Mouse (Mus musculus) kidney, adult 11 months (tissue): ENCODE results near the gene Pls3.

Experiments
- DNase-seq: peaks from one replicate; pipeline ENCODE4 v3.0.0; 2022

Gene Pls3

DNA sequence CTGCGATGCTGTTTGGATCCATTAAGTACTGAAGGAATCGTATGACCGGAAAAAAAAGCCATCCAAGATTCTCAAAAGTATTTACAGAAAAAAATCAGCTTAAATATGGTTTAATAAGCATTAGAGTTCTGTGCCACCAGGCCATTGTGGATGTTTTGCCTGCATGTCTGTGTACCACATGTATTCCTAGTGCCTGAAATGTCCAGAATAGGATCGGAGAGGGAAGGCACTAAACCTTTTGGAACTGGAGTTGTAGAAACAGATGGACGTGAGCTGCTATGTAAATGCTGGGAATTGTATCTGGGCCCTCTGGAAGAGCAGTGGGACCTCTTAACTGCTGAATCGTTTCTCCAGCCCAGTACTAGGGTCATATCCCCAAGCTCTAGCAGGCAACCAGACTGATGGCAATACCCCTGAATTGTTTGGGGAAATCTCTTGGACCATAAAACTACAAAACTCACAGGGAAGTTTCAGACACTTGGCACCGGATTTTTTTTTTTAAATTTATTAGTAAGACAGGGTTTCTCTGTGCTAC, 110.1 kb downstream of the Pls3 start:
- DNase-seq = no peak

DNA sequence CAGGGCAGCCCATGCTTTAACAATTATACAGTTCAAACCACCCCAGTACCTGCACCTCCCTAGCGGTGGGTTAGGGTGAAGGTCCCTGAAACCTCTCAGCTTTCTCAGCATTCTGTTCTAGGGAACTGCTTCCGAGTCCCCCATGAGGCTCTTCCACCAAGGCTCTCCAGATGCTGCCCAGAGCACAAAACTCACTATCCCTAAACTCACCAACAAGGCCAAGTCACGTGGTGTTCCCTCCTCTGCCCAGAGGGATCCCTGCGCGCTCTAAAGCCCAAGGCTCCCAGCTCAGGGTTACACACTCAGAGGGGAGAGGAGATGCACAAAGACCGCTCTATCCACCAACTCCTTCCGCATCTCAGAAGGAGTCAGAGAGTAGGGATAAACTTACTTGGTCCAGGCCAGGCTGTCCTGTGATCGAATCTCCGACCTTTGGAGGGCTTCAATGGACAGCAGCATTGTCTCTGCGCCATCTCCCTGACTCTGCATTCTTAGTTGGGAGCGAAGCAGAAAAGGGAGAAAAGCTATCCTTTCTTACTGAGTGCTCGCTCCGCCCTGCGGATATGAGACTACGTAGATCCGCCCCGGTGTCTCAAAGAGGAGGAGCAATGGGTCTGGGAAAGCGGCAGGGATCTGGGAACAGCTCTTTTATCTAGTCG, 110.7 kb downstream of the Pls3 start:
- peak; percentile 45 for DNase-seq

DNA sequence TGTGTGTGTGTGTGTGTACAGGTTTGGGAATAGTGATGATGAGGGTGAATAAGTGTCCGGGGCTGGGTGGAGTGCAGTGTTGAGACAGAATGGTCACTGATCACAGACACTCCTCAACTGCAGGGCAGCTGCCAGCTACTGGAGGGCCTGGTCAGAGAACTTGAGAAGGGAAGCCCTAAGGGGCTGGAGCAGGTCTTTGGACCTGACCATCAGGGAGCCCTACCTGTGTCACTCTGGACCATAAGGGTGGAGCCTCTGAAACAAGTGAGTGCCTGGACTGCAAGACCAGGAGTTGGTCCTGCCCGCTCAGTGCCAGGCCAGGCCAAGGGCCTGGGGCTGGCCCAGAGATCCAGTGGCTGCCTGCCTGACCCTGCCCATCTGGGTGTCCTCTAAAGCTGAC, 115.5 kb downstream of the Pls3 start:
- peak; percentile 19 for DNase-seq

DNA sequence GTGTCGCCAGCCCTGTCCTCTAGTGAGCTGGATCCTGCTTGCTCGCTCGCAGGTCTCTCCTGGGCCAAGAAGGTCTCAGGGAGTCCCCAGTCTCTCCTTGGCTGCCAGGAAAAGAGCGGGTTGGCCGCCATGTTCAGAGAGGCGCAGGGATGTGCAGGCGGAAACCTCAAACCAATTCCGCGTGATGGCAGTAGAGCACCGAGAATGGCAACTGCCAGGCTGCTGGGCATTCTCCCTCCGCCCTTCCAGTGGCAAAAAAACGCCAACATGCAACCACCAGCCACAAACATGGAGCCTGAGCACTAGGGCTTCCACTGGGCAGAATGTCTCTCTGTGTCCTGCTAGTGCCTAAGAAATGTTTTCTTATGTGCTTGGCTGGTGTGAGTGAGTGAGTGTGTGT, 115.9 kb downstream of the Pls3 start:
- DNase-seq = peak; percentile 78

DNA sequence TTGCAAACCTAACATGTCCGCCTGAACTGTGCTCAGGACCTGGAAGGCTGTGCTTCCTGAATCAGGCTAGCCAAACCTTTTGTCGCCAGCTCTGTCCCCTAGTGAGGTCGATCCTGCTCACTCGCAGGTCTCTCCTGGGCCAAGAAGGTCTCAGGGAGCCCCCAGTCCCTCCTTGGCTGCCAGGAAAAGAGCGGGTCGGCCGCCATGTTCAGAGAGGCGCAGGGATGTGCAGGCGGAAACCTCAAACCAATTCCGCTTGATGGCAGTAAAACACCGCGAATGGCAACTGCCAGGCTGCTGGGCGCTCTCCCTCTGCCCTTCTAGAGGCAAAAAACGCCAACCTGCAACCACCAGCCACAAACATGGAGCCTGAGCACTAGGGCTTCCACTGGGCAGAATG, 117.0 kb downstream of the Pls3 start:
- DNase-seq = peak; percentile 81

DNA sequence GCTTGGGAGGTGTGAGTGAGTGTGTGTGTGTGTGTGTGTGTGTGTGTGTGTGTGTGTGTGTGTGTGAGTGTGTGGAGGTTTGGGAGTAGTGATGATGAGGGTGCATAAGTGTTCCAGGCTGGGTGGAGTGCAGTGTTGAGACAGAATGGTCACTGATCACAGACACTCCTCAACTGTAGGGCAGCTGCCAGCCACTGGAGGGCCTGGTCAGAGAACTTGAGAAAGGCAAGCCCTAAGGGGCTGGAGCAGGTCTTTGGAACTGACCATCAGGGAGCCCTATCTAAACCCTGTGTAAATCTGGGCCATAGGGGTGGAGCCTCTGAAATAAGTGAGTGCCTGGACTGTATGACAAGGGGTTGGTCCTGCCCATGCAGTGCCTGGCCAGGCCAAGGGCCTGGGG, 120.5 kb downstream of the Pls3 start:
- DNase-seq = peak; percentile 61

DNA sequence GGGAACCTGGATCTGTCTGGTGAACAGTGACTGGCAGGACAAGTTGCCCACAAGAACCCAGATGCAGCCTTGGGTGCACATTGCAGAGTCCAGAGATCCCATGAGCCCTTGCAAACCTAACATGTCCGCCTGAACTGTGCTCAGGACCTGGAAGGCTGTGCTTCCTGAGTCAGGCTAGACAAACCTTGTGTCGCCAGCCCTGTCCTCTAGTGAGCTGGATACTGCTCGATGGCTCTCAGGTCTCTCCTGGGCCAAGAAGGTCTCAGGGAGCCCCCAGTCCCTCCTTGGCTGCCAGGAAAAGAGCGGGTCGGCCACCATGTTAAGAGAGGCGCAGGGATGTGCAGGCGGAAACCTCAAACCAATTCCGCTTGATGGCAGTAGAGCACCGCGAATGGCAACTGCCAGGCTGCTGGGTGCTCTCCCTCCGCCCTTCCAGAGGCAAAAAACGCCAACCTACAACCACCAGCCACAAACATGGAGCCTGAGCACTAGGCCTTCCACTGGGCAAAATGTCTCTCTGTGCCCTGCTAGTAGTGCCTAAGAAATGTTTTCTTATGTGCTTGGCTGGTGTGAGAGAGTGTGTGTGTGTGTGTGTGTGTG, 124.8 kb downstream of the Pls3 start:
- peak; percentile 80 for DNase-seq

DNA sequence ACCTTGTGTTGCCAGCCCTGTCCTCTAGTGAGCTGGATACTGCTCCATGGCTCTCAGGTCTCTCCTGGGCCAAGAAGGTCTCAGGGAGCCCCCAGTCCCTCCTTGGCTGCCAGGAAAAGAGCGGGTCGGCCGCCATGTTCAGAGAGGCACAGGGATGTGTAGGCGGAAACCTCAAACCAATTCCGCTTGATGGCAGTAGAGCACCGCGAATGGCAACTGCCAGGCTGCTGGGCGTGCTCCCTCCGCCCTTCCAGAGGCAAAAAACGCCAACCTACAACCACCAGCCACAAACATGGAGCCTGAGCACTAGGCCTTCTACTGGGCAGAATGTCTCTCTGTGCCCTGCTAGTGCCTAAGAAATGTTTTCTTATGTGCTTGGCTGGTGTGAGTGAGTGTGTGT, 125.7 kb downstream of the Pls3 start:
- DNase-seq = peak; percentile 83

DNA sequence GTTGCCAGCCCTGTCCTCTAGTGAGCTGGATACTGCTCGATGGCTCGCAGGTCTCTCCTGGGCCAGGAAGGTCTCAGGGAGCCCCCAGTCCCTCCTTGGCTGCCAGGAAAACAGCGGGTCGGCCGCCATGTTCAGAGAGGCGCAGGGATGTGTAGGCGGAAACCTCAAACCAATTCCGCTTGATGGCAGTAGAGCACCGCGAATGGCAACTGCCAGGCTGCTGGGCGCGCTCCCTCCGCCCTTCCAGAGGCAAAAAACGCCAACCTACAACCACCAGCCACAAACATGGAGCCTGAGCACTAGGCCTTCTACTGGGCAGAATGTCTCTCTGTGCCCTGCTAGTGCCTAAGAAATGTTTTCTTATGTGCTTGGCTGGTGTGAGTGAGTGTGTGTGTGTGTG, 130.5 kb downstream of the Pls3 start:
- peak; percentile 82 for DNase-seq

DNA sequence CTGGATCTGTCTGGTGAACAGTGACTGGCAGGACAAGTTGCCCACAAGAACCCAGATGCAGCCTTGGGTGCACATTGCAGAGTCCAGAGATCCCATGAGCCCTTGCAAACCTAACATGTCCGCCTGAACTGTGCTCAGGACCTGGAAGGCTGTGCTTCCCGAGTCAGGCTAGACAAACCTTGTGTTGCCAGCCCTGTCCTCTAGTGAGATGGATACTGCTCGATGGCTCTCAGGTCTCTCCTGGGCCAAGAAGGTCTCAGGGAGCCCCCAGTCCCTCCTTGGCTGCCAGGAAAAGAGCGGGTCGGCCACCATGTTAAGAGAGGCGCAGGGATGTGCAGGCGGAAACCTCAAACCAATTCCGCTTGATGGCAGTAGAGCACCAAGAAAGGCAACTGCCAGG, 135.5 kb downstream of the Pls3 start:
- peak; percentile 36 for DNase-seq
